Mouse (Mus musculus): ENCODE measurements around the gene Mrpl11. TPM values are rescaled to one million over a fixed set of nuclear protein-coding genes. Genes with fewer than 3 reads are reported as not detected.
"Not testable (repeated sequence)": the region's sequence is repeated elsewhere in the genome, so short reads cannot be mapped to it uniquely, and the experiment has no call there.

Gene Mrpl11
- polyA plus RNA-seq, 1 experiment from 2014 or later: 97.3 TPM

GRCm38 (mm10) chr19:4999445-5000140, 37.6 kb downstream of the Mrpl11 start:
- no peaks in the 10 kb centered on the region for H3K9me3 ChIP-seq (replicated peaks)
- ATAC-seq (ENCODE audit: low FRiP score): no peak
- no peaks in the 10 kb centered on the region for H3K36me3 ChIP-seq
- 78% methylated on average over 6 of the region's 6 CpGs for WGBS
- H3K4me3 ChIP-seq (replicated peaks): no peak overlapping the region
- H3K27ac ChIP-seq (replicated peaks): no peak overlapping the region
- H3K27me3 ChIP-seq (replicated peaks): 0 out of 2 replicates have a peak, but pooled peaks cover 6% of the 10 kb centered on the region
- no peak overlapping the region for H3K9ac ChIP-seq (replicated peaks)
- peak overlapping the region; percentile 28 for H3K4me2 ChIP-seq
- H3K4me1 ChIP-seq: peaks cover 56% of the 10 kb centered on the region

GRCm38 (mm10) chr19:5001666-5002406, 39.9 kb downstream of the Mrpl11 start:
- no peaks in the 10 kb centered on the region for H3K36me3 ChIP-seq
- H3K27me3 ChIP-seq (replicated peaks): no peaks in the 10 kb centered on the region
- peak overlapping the region; percentile 76 for H3K4me2 ChIP-seq

DNA sequence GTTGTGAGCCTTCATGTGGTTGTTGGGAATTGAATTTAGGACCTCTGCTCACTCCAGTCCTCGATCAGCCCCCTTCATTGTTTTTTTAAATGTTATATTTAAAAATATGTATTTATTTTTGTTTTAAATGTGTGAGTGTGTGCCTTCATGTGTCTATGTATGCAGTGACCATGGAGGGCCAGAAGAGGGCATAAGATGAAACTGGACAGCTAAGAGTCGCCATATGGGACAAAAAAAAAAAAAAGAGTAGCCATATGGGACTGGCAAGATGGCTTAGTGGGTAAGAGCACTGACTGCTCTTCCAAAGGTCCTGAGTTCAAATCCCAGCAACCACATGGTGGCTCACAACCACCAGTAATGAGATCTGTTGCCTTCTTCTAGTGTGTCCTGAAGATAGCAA, 41.7 kb downstream of the Mrpl11 start:
- not testable (repeated sequence) for H3K36me3 ChIP-seq; H3K27me3 ChIP-seq (replicated peaks); H3K4me3 ChIP-seq (replicated peaks); ATAC-seq (ENCODE audit: low FRiP score); H3K9me3 ChIP-seq (replicated peaks); H3K9ac ChIP-seq (replicated peaks); H3K4me2 ChIP-seq; H3K27ac ChIP-seq (replicated peaks)
- peaks cover 35% of the 10 kb centered on the region for H3K4me1 ChIP-seq
- WGBS: 56% methylated on average over 2 of the region's 2 CpGs

More at GRCm38 (mm10) chr19:5001666-5002406, 39.9 kb downstream of the Mrpl11 start:
- Histone ChIP-seq H3K4me3 (replicated peaks) (peak overlapping the region; percentile 36), H3K27ac (replicated peaks) (peak overlapping the region; percentile 93), H3K9ac (replicated peaks) (peak overlapping the region; percentile 53), H3K9me3 (replicated peaks) (no peaks in the 10 kb centered on the region), H3K4me1 (peaks cover 50% of the 10 kb centered on the region)
- ATAC-seq (ENCODE audit: low FRiP score): peak; percentile 97
- WGBS: 1% methylated on average over 39 of the region's 39 CpGs

- Histone ChIP-seq H3K4me3 (replicated peaks) (no peak overlapping the region), H3K9ac (replicated peaks) (no peak overlapping the region)
- WGBS: 69% methylated on average over 4 of the region's 4 CpGs
Measured at GRCm38 (mm10) chr19:5004925-5005324, 43.0 kb downstream of the Mrpl11 start.

DNA sequence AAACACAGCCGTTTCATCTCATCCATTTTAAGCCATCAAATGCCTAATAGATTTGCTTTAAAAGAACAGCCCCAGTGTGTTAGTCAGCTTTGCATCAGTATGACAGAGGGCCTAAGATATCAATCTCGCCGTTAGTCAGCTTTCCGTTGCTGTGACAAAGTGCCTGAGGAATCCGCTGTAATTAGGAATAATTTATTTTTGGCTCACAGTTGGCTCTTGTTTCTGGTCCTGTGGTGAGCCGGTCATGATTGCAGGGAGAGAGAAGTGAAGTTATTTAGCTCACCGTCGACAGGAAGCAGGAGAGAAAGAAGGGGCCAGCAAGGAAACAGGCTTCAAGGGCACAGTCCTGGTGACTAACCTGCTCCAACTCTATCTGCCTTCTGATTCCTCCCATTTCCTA, 51.2 kb downstream of the Mrpl11 start:
- no peak for ATAC-seq (ENCODE audit: low FRiP score)
- WGBS: 65% methylated on average over 8 of the region's 8 CpGs

More at GRCm38 (mm10) chr19:5004925-5005324, 43.0 kb downstream of the Mrpl11 start:
- H3K4me2 ChIP-seq: no peak overlapping the region
- ATAC-seq (ENCODE audit: low FRiP score): no peak
- no peaks in the 10 kb centered on the region for H3K27me3 ChIP-seq (replicated peaks)
- H3K9me3 ChIP-seq (replicated peaks): no peaks in the 10 kb centered on the region
- H3K4me1 ChIP-seq: peaks cover 22% of the 10 kb centered on the region
- H3K36me3 ChIP-seq: no peaks in the 10 kb centered on the region
- no peak overlapping the region for H3K27ac ChIP-seq (replicated peaks)

DNA sequence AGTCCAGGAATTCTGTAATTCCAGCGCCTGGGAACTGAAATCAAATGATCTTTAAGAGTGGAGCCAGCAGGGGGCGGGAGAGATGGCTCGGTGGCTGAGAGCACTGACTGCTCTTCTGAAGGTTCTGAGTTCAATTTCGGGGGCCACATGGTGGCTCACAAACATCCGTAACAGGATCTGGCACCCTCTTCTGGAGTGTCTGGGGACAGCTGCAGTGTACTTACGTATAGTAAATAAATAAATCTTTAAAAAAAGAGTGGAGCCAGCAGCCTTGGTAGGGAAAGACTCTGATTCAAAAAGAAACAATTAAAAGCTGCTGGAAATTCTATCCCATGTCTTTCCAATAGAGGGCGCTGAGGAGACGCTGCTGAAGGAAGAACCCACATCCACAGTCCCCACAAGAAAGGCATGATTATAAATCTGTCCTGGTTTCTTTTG, 53.0 kb downstream of the Mrpl11 start:
- H3K9ac ChIP-seq (replicated peaks): no peak overlapping the region
- H3K36me3 ChIP-seq: no peaks in the 10 kb centered on the region
- no peaks in the 10 kb centered on the region for H3K9me3 ChIP-seq (replicated peaks)
- H3K27me3 ChIP-seq (replicated peaks): 0 out of 2 replicates have a peak, but pooled peaks cover 5% of the 10 kb centered on the region
- H3K4me3 ChIP-seq (replicated peaks): no peak overlapping the region
- 14% methylated on average over 8 of the region's 8 CpGs for WGBS
- peaks cover 3% of the 10 kb centered on the region; the same call in 1 of the 2 replicates for H3K4me1 ChIP-seq
- ATAC-seq (ENCODE audit: low FRiP score): no peak
- H3K4me2 ChIP-seq: no peak overlapping the region
- no peak overlapping the region for H3K27ac ChIP-seq (replicated peaks)

More for the DNA sequence above, 51.2 kb downstream of the Mrpl11 start:
- Histone ChIP-seq H3K9me3 (replicated peaks) (no peaks in the 10 kb centered on the region), H3K27ac (replicated peaks) (no peak overlapping the region), H3K4me2 (no peak overlapping the region), H3K4me1 (peaks cover 3% of the 10 kb centered on the region; the same call in 1 of the 2 replicates), H3K9ac (replicated peaks) (no peak overlapping the region), H3K27me3 (replicated peaks) (0 out of 2 replicates have a peak, but pooled peaks cover 5% of the 10 kb centered on the region), H3K4me3 (replicated peaks) (no peak overlapping the region), H3K36me3 (no peaks in the 10 kb centered on the region)

DNA sequence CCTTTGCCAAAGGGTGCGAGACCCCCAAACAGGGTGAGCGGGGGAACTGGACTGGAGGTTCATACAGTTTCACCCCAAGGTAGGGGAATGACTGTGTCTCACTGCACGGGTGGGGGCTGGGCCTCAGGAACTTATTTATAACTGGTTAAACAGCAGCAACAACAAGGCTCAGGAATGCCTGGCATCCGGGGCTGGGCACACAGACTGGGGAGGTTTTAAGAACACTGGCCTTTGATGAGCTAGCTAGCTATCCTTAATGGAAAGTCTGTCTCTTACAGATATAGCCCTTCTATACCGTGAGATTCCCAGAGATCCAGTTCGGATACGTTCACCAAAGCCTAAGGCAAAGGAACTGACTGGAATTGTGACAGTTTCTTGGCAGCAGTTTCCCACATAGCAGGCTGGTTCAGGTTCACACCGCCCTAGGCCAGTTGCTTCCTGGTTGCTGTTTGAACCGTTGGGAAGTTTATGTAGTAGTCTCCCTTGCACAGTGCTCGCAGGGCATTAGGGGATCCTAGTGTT, 54.3 kb downstream of the Mrpl11 start:
- 40% methylated on average over 10 of the region's 10 CpGs for WGBS
- Histone ChIP-seq H3K4me3 (replicated peaks) (no peak overlapping the region), H3K9ac (replicated peaks) (no peak overlapping the region), H3K27ac (replicated peaks) (no peak overlapping the region), H3K4me1 (peaks cover 3% of the 10 kb centered on the region; the same call in 1 of the 2 replicates), H3K9me3 (replicated peaks) (no peaks in the 10 kb centered on the region), H3K27me3 (replicated peaks) (0 out of 2 replicates have a peak, but pooled peaks cover 5% of the 10 kb centered on the region), H3K4me2 (peak overlapping the region; percentile 29; the same call in 1 of the 2 replicates), H3K36me3 (no peaks in the 10 kb centered on the region)
- no peak for ATAC-seq (ENCODE audit: low FRiP score)

Other genes with a start within 250 kb of the Mrpl11 start
- 119 and 132 TPM in 2 replicates for gene Rbm4b, start 205.7 kb upstream of the Mrpl11 start, polyA plus RNA-seq (2015; fragmentation: Nextera tagmentation; extraction: Ambion mirVana)
- gene Rbm4, start 168.2 kb upstream of the Mrpl11 start, polyA plus RNA-seq (2015; fragmentation: Nextera tagmentation; extraction: Ambion mirVana): 67.2 and 76.2 TPM in 2 replicates
- gene Gm21992, start 150.5 kb upstream of the Mrpl11 start, polyA plus RNA-seq (2015; fragmentation: Nextera tagmentation; extraction: Ambion mirVana): 14.8 and 20.1 TPM in 2 replicates
- 55.0 and 65.1 TPM in 2 replicates for gene Rbm14, start 150.5 kb upstream of the Mrpl11 start, polyA plus RNA-seq (2015; fragmentation: Nextera tagmentation; extraction: Ambion mirVana)
- 42.4 and 47.9 TPM in 2 replicates for gene Ccs, start 122.8 kb upstream of the Mrpl11 start, polyA plus RNA-seq (2015; fragmentation: Nextera tagmentation; extraction: Ambion mirVana)
- 0.37 and 0.52 TPM in 2 replicates for gene Ccdc87, start 122.8 kb upstream of the Mrpl11 start, polyA plus RNA-seq (2015; fragmentation: Nextera tagmentation; extraction: Ambion mirVana)
- gene Ctsf, start 107.0 kb upstream of the Mrpl11 start, polyA plus RNA-seq (2015; fragmentation: Nextera tagmentation; extraction: Ambion mirVana): 74.5 and 86.5 TPM in 2 replicates
- 2.9 and 11.3 TPM in 2 replicates for gene Actn3, start 84.2 kb upstream of the Mrpl11 start, polyA plus RNA-seq (2015; fragmentation: Nextera tagmentation; extraction: Ambion mirVana)
- gene Zdhhc24, start 83.5 kb upstream of the Mrpl11 start, polyA plus RNA-seq (2015; fragmentation: Nextera tagmentation; extraction: Ambion mirVana): 19.7 and 20.5 TPM in 2 replicates
- 5.8 and 8.4 TPM in 2 replicates for gene Bbs1, start 55.5 kb upstream of the Mrpl11 start, polyA plus RNA-seq (2015; fragmentation: Nextera tagmentation; extraction: Ambion mirVana)
- 104 TPM in 2 replicates for gene Dpp3, start 33.9 kb upstream of the Mrpl11 start, polyA plus RNA-seq (2015; fragmentation: Nextera tagmentation; extraction: Ambion mirVana)
- gene Peli3, start 19.0 kb upstream of the Mrpl11 start, polyA plus RNA-seq (2015; fragmentation: Nextera tagmentation; extraction: Ambion mirVana): 12.0 and 13.2 TPM in 2 replicates
- 0.36 and 0.42 TPM in 2 replicates for gene Npas4, start 28.2 kb downstream of the Mrpl11 start, polyA plus RNA-seq (2015; fragmentation: Nextera tagmentation; extraction: Ambion mirVana)
- 12.8 and 14.0 TPM in 2 replicates for gene Slc29a2, start 61.7 kb downstream of the Mrpl11 start, polyA plus RNA-seq (2015; fragmentation: Nextera tagmentation; extraction: Ambion mirVana)
- 103 and 113 TPM in 2 replicates for gene B4gat1, start 76.7 kb downstream of the Mrpl11 start, polyA plus RNA-seq (2015; fragmentation: Nextera tagmentation; extraction: Ambion mirVana)
- gene AC124502.3, start 76.7 kb downstream of the Mrpl11 start, polyA plus RNA-seq (2015; fragmentation: Nextera tagmentation; extraction: Ambion mirVana): 4.1 and 4.2 TPM in 2 replicates
- gene Brms1, start 79.2 kb downstream of the Mrpl11 start, polyA plus RNA-seq (2015; fragmentation: Nextera tagmentation; extraction: Ambion mirVana): 21.6 and 32.6 TPM in 2 replicates
- gene Rin1, start 88.3 kb downstream of the Mrpl11 start, polyA plus RNA-seq (2015; fragmentation: Nextera tagmentation; extraction: Ambion mirVana): 0.89 and 1.0 TPM in 2 replicates
- 19.9 and 27.4 TPM in 2 replicates for gene Cd248, start 105.9 kb downstream of the Mrpl11 start, polyA plus RNA-seq (2015; fragmentation: Nextera tagmentation; extraction: Ambion mirVana)
- 29.7 and 38.5 TPM in 2 replicates for gene Tmem151a, start 123.4 kb downstream of the Mrpl11 start, polyA plus RNA-seq (2015; fragmentation: Nextera tagmentation; extraction: Ambion mirVana)
- 56.8 and 66.1 TPM in 2 replicates for gene Yif1a, start 126.4 kb downstream of the Mrpl11 start, polyA plus RNA-seq (2015; fragmentation: Nextera tagmentation; extraction: Ambion mirVana)
- 294 and 369 TPM in 2 replicates for gene Cnih2, start 136.4 kb downstream of the Mrpl11 start, polyA plus RNA-seq (2015; fragmentation: Nextera tagmentation; extraction: Ambion mirVana)
- gene Rab1b, start 144.9 kb downstream of the Mrpl11 start, polyA plus RNA-seq (2015; fragmentation: Nextera tagmentation; extraction: Ambion mirVana): 205 and 218 TPM in 2 replicates
- gene Klc2, start 156.4 kb downstream of the Mrpl11 start, polyA plus RNA-seq (2015; fragmentation: Nextera tagmentation; extraction: Ambion mirVana): 82.4 and 94.5 TPM in 2 replicates